Mouse (Mus musculus): Measurements from ENCODE around the gene Tmed8.

DNA sequence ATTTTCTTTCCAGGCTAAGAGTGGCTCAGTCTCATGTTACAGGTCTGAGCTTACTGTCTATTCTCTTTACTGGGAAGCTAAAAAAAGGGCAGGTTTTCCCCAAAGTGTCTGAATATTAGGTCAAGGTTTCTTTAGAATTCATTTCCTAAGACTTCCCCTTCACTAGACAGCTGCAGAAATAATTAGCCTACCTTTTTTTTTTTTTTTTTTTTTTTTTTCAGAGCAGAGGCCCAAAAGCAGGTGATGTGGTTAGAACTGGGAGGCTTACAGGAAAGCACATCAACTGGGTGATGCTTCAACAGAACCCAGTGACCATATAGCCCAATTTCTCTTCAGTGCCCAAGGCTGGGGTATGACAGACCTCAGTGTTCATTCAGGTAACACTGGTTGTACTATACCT lies 3.9 kb downstream of the Tmed8 start:
- TF ChIP-seq CTCF (IDR thresholded peaks at IDR 0.05; ENCODE audit: extremely low read depth, insufficient read length, insufficient replicate concordance, low read depth, low read length) (no peak), POLR2A (IDR thresholded peaks at IDR 0.05; ENCODE audit: low read depth, low read length) (no peak)
